Mouse (Mus musculus): ENCODE measurements at regions not wholly inside any gene's neighbourhood (a gene's known extent, or its start where the extent isn't known, plus 50 kb on each side); places are given as distances from the start of the nearest gene placed in this dataset.
A peak's percentile ranks its signal among the peaks of the same experiment; 100 is the strongest.
"Not testable (repeated sequence)": the region's sequence is repeated elsewhere in the genome, so short reads cannot be mapped to it uniquely, and the experiment has no call there.

DNA sequence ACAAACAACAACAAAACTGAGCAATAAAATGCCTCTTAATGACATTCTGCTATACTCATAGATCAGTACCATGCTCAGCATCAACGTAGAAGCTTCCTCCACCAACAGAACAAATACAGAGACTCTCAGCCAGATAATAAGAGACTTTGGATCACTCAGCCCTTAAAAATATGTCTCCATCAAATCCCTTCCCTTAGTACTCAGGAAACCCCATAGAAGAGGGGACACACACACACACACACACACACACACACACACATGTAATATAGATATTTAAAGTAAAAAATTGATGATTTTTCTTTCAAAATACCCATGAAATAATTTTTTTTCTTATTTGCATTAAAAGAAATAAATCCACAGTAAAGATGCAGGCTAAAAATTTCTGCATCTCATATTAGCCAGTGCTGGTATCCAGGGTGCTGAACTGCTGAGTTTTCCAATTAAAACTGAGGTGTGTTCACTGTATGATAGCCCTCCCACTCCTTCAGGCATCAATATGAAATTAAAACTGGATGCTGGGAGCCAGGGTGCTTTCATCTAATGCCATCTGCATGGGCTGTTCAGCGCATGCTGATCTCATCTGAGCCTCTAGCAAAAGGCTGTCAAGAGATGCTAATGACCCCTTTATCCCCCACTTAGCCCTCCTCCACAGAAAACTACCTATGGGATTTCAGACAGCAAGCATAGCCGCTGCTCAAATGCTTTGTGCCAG, 321.0 kb downstream of the Tm4sf1 start:
- DNase-seq, result no peak

- no peak for DNase-seq
These were observed 335.8 kb downstream of the Tm4sf1 start for GRCm38 (mm10) chr3:56966008-56966407.

GRCm38 (mm10) chr3:56965444-56965843, 336.3 kb downstream of the Tm4sf1 start:
- no peak for DNase-seq

DNA sequence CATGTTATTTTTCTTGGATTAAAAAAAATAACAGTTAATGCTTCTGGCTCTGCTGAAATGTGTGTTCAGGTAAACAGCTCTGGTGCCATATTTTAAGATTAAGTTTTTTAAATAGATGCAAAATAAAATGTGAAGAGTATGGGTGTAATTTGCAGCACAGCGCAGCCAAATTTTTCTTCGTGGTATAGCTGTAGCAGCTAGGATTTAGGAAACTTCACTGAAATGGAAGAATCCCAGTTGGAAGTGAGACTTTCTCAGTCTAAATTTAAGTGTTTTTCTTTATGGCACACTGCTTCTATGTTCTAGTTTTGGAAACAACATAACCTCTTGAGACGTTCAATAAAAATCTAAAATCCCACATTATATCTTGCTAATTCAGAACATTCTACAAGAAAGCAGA, 337.6 kb downstream of the Tm4sf1 start:
- DNase-seq, result no peak

GRCm38 (mm10) chr3:56963251-56963650, 338.5 kb downstream of the Tm4sf1 start:
- DNase-seq, result peak; percentile 38

GRCm38 (mm10) chr3:56962248-56963013, 339.4 kb downstream of the Tm4sf1 start:
- DNase-seq, result peak; percentile 69

DNA sequence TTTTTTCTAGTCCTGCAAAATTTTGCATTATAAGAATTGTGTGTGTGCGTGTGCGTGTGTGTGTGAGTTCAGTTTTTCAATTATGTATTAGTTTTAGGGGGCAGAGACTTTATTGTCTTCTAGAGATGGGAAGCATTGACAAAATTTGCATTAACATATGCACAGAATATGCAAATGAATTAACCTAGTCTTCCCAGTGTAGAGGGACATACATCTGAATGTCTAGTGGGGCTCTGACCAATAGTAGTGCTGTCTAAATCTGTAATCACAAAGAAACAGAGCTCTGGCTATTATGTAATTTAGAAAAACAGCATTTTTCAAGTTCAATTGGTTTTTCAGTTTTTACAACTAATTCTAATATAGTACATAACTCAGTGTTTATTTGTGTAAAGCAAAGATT, 344.8 kb downstream of the Tm4sf1 start:
- DNase-seq, result no peak

GRCm38 (mm10) chr3:56955799-56956121, 346.0 kb downstream of the Tm4sf1 start:
- DNase-seq, result no peak

DNA sequence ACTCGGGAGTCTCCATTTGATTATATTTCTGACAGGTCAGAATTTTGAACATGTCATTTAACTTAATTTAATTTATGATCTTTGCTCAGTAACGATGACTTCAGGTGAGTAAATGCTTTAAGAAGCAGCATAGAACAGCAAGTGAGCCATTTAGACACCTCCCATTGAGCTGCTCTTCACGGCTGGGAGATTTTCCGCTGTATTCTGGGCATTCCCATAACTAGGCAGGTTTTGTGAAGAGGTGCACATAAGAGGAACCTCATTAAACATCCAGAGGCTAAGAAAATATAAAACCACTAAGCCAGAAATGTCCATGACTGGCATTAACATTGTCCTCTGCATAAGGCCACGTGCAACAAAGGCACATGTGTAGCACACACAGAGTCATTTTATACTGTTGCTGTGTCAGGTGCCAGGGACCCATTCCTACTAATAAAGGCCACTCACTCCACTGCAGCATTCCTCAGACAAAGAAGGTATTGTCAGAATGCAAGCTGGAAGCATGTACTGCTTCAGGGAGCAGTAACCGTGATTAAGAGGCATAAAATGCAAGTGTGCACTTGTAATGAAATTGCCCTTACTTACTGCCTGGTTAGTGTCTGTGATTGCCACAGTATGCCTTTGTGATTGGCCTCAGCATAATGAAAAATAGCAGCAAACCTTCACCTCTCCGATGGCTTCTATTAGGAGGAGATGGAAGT, 346.5 kb downstream of the Tm4sf1 start:
- no peak for DNase-seq

- not testable (repeated sequence) for DNase-seq
These were observed 359.2 kb downstream of the Tm4sf1 start for GRCm38 (mm10) chr3:56942557-56942956.

GRCm38 (mm10) chr3:56928940-56929339, 372.8 kb downstream of the Tm4sf1 start:
- not testable (repeated sequence) for DNase-seq

DNA sequence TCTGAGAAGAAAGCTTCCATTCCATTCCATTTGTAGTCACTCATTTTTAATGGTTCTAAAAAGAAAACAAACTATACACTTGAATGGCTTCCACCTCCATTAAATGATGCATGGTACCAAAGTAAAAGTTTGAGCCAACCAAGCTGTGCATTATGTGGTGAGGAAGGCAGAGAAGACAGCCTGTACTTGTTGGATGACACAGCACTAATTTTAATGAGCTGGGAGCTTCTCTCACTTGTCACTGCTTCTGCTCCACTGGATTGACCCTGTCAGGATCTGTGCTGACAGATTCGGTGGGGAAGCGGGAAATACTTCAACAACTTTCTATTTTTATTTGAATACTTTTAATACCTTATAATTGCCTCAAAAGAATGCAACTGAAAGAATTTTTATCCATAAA, 403.3 kb downstream of the Tm4sf1 start:
- no peak for DNase-seq

GRCm38 (mm10) chr3:56877062-56877461, 424.7 kb downstream of the Tm4sf1 start:
- no peak for DNase-seq

GRCm38 (mm10) chr3:56863591-56863990, 438.2 kb downstream of the Tm4sf1 start:
- no peak for DNase-seq

DNA sequence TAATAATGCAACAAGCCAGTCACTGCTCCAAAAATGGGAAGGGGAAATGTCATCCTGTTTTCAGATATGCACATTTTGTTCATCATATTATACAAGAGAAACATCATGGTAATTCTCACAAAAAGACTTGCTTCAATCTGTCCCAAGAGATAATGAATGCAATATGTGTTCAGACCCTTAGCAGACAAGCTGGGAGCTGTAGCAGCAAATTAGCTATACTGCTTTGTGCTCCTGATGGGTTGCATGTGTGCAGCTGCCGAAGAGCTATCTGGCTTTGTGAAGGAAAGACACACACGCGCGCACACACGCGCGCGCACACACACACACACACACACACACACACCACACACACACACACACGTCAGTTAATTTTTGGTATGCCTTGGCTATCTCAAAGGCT, 441.9 kb downstream of the Tm4sf1 start:
- no peak for DNase-seq

GRCm38 (mm10) chr3:56845462-56845770, 456.4 kb downstream of the Tm4sf1 start:
- no peak for DNase-seq

DNA sequence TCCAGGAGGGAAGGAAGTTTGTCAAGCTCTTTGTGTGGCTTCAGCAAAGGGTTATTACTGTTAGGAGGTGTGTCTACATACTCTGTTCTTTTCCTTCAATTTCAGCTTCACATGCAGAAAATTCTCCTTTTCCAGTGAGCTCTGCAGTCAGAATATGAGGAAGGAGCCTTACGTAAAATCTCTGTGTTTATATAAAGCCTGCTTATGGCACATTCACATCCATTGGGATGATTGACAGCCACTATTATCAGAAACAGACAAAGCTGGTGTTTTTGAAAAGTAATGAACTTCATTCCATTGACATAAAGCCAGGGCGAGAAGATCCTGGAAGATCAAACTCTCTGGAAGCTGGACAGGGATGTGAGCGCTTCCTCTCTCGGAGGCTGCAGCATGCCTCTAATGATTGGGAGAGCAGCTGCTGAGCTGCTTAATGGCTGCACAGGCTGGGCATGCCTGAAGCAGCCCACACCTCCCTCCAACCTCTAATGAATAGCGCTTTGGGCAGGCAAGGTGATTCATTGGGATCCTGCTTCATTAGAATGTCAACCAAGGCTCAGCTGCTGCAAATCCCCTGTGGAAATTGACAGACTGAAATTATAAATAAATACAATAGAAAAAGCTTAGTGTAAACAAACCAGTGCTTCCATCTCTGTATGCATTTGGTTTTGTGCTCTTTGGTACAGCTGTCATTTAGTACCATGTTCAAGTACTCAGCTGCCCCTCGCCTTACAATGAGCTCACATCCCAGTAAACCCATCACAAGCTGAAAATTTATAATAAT, 456.9 kb downstream of the Tm4sf1 start:
- no peak for DNase-seq

- no peak for DNase-seq
These were observed 464.6 kb downstream of the Tm4sf1 start for GRCm38 (mm10) chr3:56837176-56837575.

DNA sequence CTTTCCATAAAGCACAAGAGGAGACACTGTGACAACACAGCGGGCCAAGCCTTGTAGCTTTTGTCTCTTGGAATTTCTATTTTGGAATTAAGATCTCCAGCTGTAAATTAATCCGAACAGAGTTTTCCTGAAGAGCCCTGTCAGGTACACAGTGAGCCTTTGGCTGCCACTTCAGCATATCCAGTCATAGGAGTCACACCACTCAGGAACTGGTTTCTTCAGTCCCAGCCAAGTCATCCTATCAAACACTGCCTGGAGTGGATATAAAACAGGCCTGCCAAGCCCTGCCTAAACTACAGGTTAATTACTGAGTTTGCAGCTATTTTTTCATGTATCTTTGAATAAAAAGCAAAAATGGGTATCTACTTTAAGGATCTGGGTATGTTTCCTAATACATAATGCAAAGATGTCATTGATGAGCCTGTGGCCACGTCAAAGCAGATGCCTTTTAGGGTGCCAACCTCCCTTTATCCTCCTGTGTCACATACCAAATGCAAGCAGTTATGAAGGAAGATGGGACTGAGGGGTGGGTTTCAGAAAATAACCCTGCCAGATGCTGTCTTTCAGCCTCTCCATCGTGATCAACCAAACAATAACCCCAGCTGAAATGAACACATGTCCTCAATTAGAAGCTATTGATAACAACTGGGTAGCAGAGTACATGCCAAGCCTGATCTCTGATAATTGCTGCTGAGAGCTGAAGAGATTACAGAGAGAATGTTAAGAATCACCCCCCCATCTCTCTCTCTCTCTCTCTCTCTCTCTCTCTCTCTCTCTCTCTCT, 471.3 kb downstream of the Tm4sf1 start:
- no peak for DNase-seq

DNA sequence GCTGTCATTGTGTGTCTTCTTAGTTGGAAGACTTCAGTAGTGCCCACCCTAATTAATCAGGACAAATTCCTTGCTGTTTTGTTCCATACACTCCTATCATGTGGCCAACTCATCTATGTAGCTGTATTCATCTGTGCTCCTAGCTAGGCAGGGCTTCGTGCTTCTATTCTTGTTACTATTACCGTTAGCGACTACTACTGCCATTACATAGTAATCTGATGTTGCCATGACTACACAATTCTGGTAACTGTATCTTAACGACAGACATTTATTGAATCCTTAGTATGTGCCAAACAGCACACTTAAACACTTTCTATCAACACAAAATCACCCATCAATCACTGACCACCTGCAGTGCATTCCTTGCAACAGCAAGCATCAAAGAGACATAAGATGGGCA, 477.6 kb downstream of the Tm4sf1 start:
- DNase-seq, result no peak

GRCm38 (mm10) chr3:56810548-56811071, 491.2 kb downstream of the Tm4sf1 start:
- no peak for DNase-seq

DNA sequence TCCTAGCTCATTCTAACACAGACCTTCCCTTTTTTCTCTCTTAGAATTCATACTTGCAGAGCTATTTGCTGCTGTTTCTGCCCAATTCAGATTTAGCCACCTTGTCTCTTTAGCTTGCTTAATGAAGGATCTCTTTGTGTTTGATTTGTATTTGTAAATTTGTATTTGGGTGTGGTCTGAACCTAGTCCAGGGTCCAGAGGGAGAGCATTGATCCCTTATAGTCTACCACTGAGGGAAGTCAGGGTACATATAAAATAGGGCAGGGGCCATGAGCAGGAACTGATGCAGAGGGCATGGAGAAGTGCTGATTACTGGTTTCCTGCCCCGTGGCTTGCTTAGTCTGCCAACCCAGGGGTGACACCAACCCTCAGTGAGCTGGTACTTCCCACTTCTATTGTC, 508.7 kb downstream of the Tm4sf1 start:
- no peak for DNase-seq
